Mouse (Mus musculus): ENCODE measurements around the gene Xkr7. TPM values are rescaled to one million over a fixed set of nuclear protein-coding genes. Genes with fewer than 3 reads are reported as not detected.

Xkr7 gene
- polyA plus RNA-seq, 1 experiment from 2014 or later = not detected

DNA sequence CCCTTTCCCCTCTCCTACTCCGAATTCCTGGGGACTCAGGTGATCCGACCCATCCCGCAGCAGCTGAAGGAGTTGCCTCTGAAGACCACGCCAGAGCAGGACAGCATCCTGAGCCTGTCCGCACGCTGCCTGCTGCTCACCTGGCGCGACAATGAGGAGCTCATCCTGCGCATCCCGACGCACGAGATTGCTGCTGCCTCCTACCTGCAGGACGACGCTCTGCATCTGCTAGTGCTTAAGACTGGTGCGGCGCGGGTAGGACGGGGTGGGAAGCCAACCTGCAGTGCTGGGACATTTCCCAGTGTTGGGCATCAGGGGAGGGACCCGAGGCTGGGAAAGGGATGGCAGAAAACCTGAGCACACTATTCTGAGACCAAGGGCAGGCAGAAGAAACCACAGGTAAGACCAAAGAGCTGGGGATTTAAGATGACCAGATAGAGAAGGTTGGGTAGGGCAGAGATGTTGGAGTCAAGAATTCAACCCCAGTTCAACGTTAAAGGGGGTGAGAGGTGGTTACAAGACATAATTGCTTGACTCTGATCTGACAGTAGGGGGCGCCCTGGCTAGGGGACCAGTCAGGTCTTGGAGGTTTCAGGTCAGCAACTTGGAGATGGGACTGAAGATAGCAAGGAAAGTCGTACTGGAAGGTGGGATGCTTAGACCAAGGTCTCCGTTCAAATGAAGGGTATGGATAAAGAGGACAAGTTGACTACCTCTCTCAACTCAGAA, 39.3 kb downstream of the Xkr7 start:
- Histone ChIP-seq H3K36me3 (ENCODE audit: control insufficient read depth, insufficient read depth, low read length) (no peaks in the 10 kb centered on the region), H3K4me3 (ENCODE audit: low read depth, low read length) (no peak overlapping the region), H3K9ac (ENCODE audit: low read length) (no peak overlapping the region), H3K27ac (replicated peaks; ENCODE audit: low read depth, low read length) (no peak overlapping the region), H3K4me1 (ENCODE audit: control insufficient read depth, insufficient read depth, low read length) (peaks cover 3% of the 10 kb centered on the region; the same call in 1 of the 2 replicates), H3K4me2 (ENCODE audit: low read depth, severe bottlenecking) (peak overlapping the region; percentile 45; the same call in 1 of the 2 replicates), H3K27me3 (ENCODE audit: control insufficient read depth, insufficient read depth, low read length) (peaks cover 55% of the 10 kb centered on the region), H3K9me3 (ENCODE audit: control insufficient read depth, low read length) (no peaks in the 10 kb centered on the region)
- 8% methylated on average over 23 of the region's 23 CpGs for WGBS
- ATAC-seq (ENCODE audit: insufficient number of reproducible peaks, low FRiP score, low TSS enrichment, low read depth) = no peak
- DNase-seq (ENCODE audit: low spot score) = peak; percentile 36

DNA sequence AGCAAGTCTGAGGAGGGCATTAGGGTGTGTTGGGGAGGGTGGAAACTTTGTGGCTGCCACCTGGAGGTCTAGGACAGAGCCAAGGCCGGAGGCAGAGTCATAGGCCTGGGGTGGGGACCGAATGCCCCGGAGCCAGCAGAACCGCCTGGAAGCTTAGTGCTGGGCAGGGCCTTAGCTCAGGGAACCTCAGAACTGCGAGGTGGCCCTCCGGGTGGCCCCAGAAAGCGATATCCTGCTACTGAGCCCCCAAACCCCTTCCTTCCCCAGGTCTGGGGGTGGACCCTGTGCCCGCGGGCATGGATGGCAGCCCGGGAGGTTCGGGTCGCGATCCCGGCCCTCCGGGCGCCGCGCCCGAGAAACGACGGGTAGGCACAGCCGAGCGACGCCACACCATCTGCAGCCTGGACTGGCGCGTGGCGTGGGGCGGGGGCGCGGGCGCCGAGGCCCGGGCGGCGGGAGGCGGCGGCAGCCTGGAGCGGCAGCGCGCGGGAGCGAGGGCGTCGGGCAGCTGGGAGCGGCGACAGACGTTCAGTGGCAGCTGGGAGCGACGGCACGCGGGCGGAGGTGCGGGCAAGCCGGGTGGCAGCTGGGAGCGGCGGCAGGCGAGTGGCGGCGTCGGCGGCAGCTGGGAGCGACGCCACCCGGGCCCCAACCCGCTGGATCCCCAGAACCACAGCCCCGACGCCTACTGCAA, 40.0 kb downstream of the Xkr7 start:
- Histone ChIP-seq H3K27me3 (ENCODE audit: control insufficient read depth, insufficient read depth, low read length) (peaks cover 55% of the 10 kb centered on the region), H3K4me3 (ENCODE audit: low read depth, low read length) (peak overlapping the region; percentile 20; the same call in 1 of the 2 replicates), H3K36me3 (ENCODE audit: control insufficient read depth, insufficient read depth, low read length) (no peaks in the 10 kb centered on the region), H3K27ac (replicated peaks; ENCODE audit: low read depth, low read length) (no peak overlapping the region), H3K4me1 (ENCODE audit: control insufficient read depth, insufficient read depth, low read length) (peaks cover 3% of the 10 kb centered on the region; the same call in 1 of the 2 replicates), H3K9me3 (ENCODE audit: control insufficient read depth, low read length) (no peaks in the 10 kb centered on the region), H3K4me2 (ENCODE audit: low read depth, severe bottlenecking) (peak overlapping the region; percentile 45), H3K9ac (ENCODE audit: low read length) (peak overlapping the region; percentile 45)
- WGBS = 4% methylated on average over 61 of the region's 67 CpGs
- no peak for ATAC-seq (ENCODE audit: insufficient number of reproducible peaks, low FRiP score, low TSS enrichment, low read depth)
- DNase-seq (ENCODE audit: low spot score) = peak; percentile 41

DNA sequence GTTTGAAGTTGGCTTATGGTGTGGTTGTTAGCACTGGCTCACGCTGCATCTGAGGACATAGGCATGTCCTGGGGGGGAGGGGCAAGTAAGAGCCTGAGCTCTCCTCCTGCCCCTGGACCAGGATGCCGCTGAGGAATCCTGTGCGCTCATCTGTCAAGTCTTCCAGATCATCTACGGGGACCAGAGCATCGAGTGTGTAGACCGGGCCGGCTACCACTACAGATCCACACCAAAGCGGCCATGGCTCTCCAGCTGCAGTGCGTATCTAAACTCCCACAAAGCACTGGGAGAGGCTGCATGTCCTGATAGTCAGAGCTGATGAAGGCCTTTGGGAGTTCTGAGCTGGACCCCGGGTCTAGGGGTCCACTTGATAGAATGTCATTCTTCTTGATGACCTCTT, 43.0 kb downstream of the Xkr7 start:
- Histone ChIP-seq H3K9ac (ENCODE audit: low read length) (no peak overlapping the region), H3K4me1 (ENCODE audit: control insufficient read depth, insufficient read depth, low read length) (peaks cover 3% of the 10 kb centered on the region; the same call in 1 of the 2 replicates), H3K27me3 (ENCODE audit: control insufficient read depth, insufficient read depth, low read length) (peaks cover 40% of the 10 kb centered on the region), H3K36me3 (ENCODE audit: control insufficient read depth, insufficient read depth, low read length) (no peaks in the 10 kb centered on the region), H3K4me2 (ENCODE audit: low read depth, severe bottlenecking) (no peak overlapping the region), H3K27ac (replicated peaks; ENCODE audit: low read depth, low read length) (no peak overlapping the region), H3K4me3 (ENCODE audit: low read depth, low read length) (no peak overlapping the region), H3K9me3 (ENCODE audit: control insufficient read depth, low read length) (no peaks in the 10 kb centered on the region)
- DNase-seq (ENCODE audit: low spot score) (no peak), ATAC-seq (ENCODE audit: insufficient number of reproducible peaks, low FRiP score, low TSS enrichment, low read depth) (no peak)
- WGBS = 85% methylated on average over 10 of the region's 10 CpGs

DNA sequence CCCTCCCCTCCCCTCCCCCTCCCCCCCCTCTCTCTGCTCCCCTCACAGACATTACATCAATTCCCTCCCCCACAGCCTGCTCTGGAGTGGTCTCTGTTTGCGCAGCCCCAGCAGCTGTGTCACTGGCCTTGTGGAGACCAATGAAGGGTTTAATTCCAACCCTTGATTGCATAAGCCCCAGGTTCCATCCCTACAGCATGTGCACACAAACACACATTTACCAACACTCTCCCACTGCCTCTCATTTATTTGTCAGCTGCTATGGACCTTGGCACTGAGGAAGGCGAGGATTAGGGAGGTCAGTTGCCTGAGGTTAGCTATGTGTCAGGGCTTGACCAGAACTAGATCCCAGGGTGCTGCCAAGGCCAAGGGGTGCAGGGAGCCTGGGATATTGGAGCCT, 44.3 kb downstream of the Xkr7 start:
- no peaks in the 10 kb centered on the region for H3K36me3 ChIP-seq (ENCODE audit: control insufficient read depth, insufficient read depth, low read length)
- H3K9me3 ChIP-seq (ENCODE audit: control insufficient read depth, low read length) = no peaks in the 10 kb centered on the region
- DNase-seq (ENCODE audit: low spot score) (no peak), ATAC-seq (ENCODE audit: insufficient number of reproducible peaks, low FRiP score, low TSS enrichment, low read depth) (no peak)
- WGBS = 55% methylated on average over 2 of the region's 2 CpGs
- H3K4me1 ChIP-seq (ENCODE audit: control insufficient read depth, insufficient read depth, low read length) = peaks cover 3% of the 10 kb centered on the region; the same call in 1 of the 2 replicates
- H3K4me3 ChIP-seq (ENCODE audit: low read depth, low read length) = no peak overlapping the region
- no peak overlapping the region for H3K4me2 ChIP-seq (ENCODE audit: low read depth, severe bottlenecking)
- peaks cover 27% of the 10 kb centered on the region for H3K27me3 ChIP-seq (ENCODE audit: control insufficient read depth, insufficient read depth, low read length)
- no peak overlapping the region for H3K27ac ChIP-seq (replicated peaks; ENCODE audit: low read depth, low read length)
- H3K9ac ChIP-seq (ENCODE audit: low read length) = no peak overlapping the region

DNA sequence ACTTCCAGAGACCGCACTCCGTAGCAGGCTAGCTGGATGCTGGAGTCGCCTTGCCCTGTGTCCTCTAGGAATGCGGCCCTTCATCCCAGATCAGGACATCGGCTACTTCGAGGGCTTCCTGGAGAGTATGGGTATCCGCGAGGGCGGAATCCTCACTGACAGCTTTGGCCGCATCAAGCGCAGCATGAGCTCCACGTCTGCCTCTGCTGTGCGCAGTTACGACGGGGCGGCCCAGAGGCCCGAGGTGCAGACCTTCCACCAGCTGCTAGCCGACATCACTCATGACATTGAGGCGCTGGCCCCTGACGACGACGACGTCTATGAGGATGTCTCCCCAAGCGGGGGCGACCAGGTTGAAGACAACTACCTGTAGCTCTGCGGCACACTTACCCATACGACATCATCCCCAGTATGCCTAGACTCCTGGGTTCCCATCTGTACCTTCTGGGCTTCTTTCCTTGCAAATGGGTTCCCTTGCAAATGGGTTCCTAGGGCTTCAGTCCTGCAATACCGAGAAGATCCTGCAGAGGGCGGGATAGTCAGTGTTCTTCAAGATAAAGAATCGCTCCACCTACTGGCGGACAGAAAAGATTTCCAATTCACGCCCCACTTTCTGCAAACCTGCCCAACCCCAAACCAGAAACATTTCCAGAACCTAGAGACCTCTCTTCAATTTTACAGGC, 49.3 kb downstream of the Xkr7 start:
- Histone ChIP-seq H3K4me2 (ENCODE audit: low read depth, severe bottlenecking) (no peak overlapping the region), H3K9me3 (ENCODE audit: control insufficient read depth, low read length) (no peaks in the 10 kb centered on the region), H3K27me3 (ENCODE audit: control insufficient read depth, insufficient read depth, low read length) (no peaks in the 10 kb centered on the region), H3K36me3 (ENCODE audit: control insufficient read depth, insufficient read depth, low read length) (no peaks in the 10 kb centered on the region), H3K4me1 (ENCODE audit: control insufficient read depth, insufficient read depth, low read length) (no peaks in the 10 kb centered on the region), H3K9ac (ENCODE audit: low read length) (no peak overlapping the region), H3K4me3 (ENCODE audit: low read depth, low read length) (no peak overlapping the region), H3K27ac (replicated peaks; ENCODE audit: low read depth, low read length) (no peak overlapping the region)
- WGBS = 33% methylated on average over 32 of the region's 32 CpGs
- ATAC-seq (ENCODE audit: insufficient number of reproducible peaks, low FRiP score, low TSS enrichment, low read depth) (no peak), DNase-seq (ENCODE audit: low spot score) (peak; percentile 94)

DNA sequence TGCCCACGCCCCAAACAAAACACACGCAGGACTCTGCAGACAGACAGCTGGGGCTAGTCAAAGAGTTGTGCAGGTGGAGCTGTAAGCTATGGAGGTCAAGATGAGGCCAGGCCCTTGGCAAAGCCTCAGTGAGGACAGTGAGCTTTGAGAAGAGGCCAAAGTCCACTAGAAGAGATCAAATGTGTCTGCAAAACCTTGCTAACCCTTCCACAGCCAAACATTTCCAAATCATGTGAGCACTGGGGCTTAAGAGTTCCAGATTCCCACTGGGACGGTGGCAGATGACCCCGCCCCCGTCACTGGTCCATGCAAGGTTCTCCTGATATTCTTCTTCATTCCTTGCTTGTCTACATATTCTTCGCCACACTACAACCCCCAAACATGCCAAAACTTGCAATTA, 50.2 kb downstream of the Xkr7 start:
- 85% methylated on average over 6 of the region's 6 CpGs for WGBS
- Histone ChIP-seq H3K4me2 (ENCODE audit: low read depth, severe bottlenecking) (no peak overlapping the region), H3K27ac (replicated peaks; ENCODE audit: low read depth, low read length) (no peak overlapping the region), H3K4me3 (ENCODE audit: low read depth, low read length) (no peak overlapping the region), H3K9ac (ENCODE audit: low read length) (no peak overlapping the region), H3K4me1 (ENCODE audit: control insufficient read depth, insufficient read depth, low read length) (no peaks in the 10 kb centered on the region), H3K36me3 (ENCODE audit: control insufficient read depth, insufficient read depth, low read length) (no peaks in the 10 kb centered on the region), H3K9me3 (ENCODE audit: control insufficient read depth, low read length) (no peaks in the 10 kb centered on the region), H3K27me3 (ENCODE audit: control insufficient read depth, insufficient read depth, low read length) (no peaks in the 10 kb centered on the region)
- ATAC-seq (ENCODE audit: insufficient number of reproducible peaks, low FRiP score, low TSS enrichment, low read depth) (no peak), DNase-seq (ENCODE audit: low spot score) (no peak)

DNA sequence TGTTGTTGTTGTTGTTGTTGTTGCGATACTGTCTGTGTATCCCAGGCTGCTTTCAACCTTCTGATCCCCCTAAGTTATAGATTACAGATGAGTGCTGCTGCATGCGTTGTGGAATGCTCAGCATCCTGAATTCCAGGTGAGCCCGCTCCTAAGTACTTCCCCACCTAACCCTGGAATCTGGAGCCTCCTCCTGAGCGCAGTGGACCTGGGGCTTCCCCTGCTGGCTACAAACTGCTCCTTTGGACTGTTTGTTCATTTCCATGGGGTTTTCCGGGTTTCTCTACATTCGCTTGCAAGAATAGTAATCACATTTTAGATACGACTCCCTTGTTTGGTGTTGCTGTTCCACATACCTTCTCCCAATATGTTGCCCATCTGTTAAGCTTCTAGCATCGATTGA, 51.6 kb downstream of the Xkr7 start:
- H3K27me3 ChIP-seq (ENCODE audit: control insufficient read depth, insufficient read depth, low read length) = no peaks in the 10 kb centered on the region
- H3K9ac ChIP-seq (ENCODE audit: low read length) = no peak overlapping the region
- H3K4me2 ChIP-seq (ENCODE audit: low read depth, severe bottlenecking) = no peak overlapping the region
- H3K9me3 ChIP-seq (ENCODE audit: control insufficient read depth, low read length) = no peaks in the 10 kb centered on the region
- ATAC-seq (ENCODE audit: insufficient number of reproducible peaks, low FRiP score, low TSS enrichment, low read depth) (no peak), DNase-seq (ENCODE audit: low spot score) (no peak)
- no peaks in the 10 kb centered on the region for H3K36me3 ChIP-seq (ENCODE audit: control insufficient read depth, insufficient read depth, low read length)
- no peak overlapping the region for H3K4me3 ChIP-seq (ENCODE audit: low read depth, low read length)
- no peak overlapping the region for H3K27ac ChIP-seq (replicated peaks; ENCODE audit: low read depth, low read length)
- no peaks in the 10 kb centered on the region for H3K4me1 ChIP-seq (ENCODE audit: control insufficient read depth, insufficient read depth, low read length)
- 85% methylated on average over 8 of the region's 8 CpGs for WGBS

DNA sequence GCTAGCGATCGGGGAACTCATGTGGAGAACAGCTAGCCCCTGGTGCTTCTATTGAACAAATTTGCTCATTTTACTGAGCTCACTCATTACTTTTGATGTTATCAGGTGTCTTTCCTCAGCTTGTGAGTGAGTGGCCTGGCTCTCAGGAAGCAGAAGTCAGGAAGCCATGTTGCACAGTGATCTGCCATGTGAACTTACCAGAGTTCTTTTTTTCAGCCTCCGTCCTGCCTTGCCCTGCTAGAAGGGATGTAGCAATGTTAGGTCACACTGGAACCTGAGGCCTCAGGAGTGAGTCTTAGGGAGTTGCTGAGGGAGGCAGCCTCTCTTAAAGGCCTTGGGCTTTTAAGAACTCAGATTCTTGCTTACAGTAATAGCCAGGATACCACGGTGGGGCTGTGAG, 52.2 kb downstream of the Xkr7 start:
- Histone ChIP-seq H3K4me1 (ENCODE audit: control insufficient read depth, insufficient read depth, low read length) (no peaks in the 10 kb centered on the region), H3K36me3 (ENCODE audit: control insufficient read depth, insufficient read depth, low read length) (no peaks in the 10 kb centered on the region), H3K4me2 (ENCODE audit: low read depth, severe bottlenecking) (no peak overlapping the region), H3K27ac (replicated peaks; ENCODE audit: low read depth, low read length) (no peak overlapping the region), H3K4me3 (ENCODE audit: low read depth, low read length) (no peak overlapping the region), H3K9ac (ENCODE audit: low read length) (no peak overlapping the region), H3K27me3 (ENCODE audit: control insufficient read depth, insufficient read depth, low read length) (no peaks in the 10 kb centered on the region), H3K9me3 (ENCODE audit: control insufficient read depth, low read length) (no peaks in the 10 kb centered on the region)
- ATAC-seq (ENCODE audit: insufficient number of reproducible peaks, low FRiP score, low TSS enrichment, low read depth) = no peak
- 83% methylated on average over 4 of the region's 4 CpGs for WGBS
- DNase-seq (ENCODE audit: low spot score) = no peak

All from limb, embryonic 11.5 days (tissue).